Mouse (Mus musculus): ENCODE results near the gene Birc2. TPM values are rescaled to one million over a fixed set of nuclear protein-coding genes. Genes with fewer than 3 reads are reported as not detected.
"Not testable (repeated sequence)": the region's sequence is repeated elsewhere in the genome, so short reads cannot be mapped to it uniquely, and the experiment has no call there.

Gene Birc2
- polyA plus RNA-seq, 1 experiment: 51.9 TPM

- TF ChIP-seq EP300 (IDR thresholded peaks at IDR 0.05; ENCODE audit: insufficient read depth, low read depth, low read length): no peak
- no peak for TF ChIP-seq CTCF (IDR thresholded peaks at IDR 0.05; ENCODE audit: low read depth, low read length)
- no peak for TF ChIP-seq POLR2A (IDR thresholded peaks at IDR 0.05; ENCODE audit: insufficient read depth, low read length)
- Histone ChIP-seq H3K9ac (ENCODE audit: low read depth, poor library complexity, severe bottlenecking) (peak overlapping the region; percentile 60), H3K27me3 (ENCODE audit: control insufficient read depth, insufficient read depth, low read length, poor library complexity, severe bottlenecking) (no peaks in the 10 kb centered on the region)
Measured at GRCm38 (mm10) chr9:7872044-7872774, 35.3 kb upstream of the Birc2 start.

GRCm38 (mm10) chr9:7871316-7872043 is 34.6 kb upstream of the Birc2 start:
- Histone ChIP-seq H3K27ac (ENCODE audit: insufficient read depth, low read length) (0 out of 2 replicates have a peak overlapping the region, but pooled peaks have one; percentile 37), H3K4me3 (ENCODE audit: low read depth, low read length) (no peak overlapping the region), H3K27me3 (ENCODE audit: control insufficient read depth, insufficient read depth, low read length, poor library complexity, severe bottlenecking) (no peaks in the 10 kb centered on the region), H3K9me3 (replicated peaks; ENCODE audit: control insufficient read depth, insufficient read depth, low read length, poor library complexity, severe bottlenecking) (no peaks in the 10 kb centered on the region; the same call in 1 of the 2 replicates), H3K9ac (ENCODE audit: low read depth, poor library complexity, severe bottlenecking) (0 out of 2 replicates have a peak overlapping the region, but pooled peaks have one; percentile 60), H3K4me1 (ENCODE audit: control insufficient read depth, insufficient read depth, low read length) (no peaks in the 10 kb centered on the region), H3K36me3 (ENCODE audit: control insufficient read depth, insufficient read depth, low read length, poor library complexity, severe bottlenecking) (no peaks in the 10 kb centered on the region)
- TF ChIP-seq EP300 (IDR thresholded peaks at IDR 0.05; ENCODE audit: insufficient read depth, low read depth, low read length): no peak

More at GRCm38 (mm10) chr9:7872044-7872774, 35.3 kb upstream of the Birc2 start:
- Histone ChIP-seq H3K4me1 (ENCODE audit: control insufficient read depth, insufficient read depth, low read length) (no peaks in the 10 kb centered on the region), H3K9me3 (replicated peaks; ENCODE audit: control insufficient read depth, insufficient read depth, low read length, poor library complexity, severe bottlenecking) (no peaks in the 10 kb centered on the region), H3K36me3 (ENCODE audit: control insufficient read depth, insufficient read depth, low read length, poor library complexity, severe bottlenecking) (no peaks in the 10 kb centered on the region), H3K4me3 (ENCODE audit: low read depth, low read length) (peak overlapping the region; percentile 46), H3K27ac (ENCODE audit: insufficient read depth, low read length) (peak overlapping the region; percentile 62; the same call in 1 of the 2 replicates)

GRCm38 (mm10) chr9:7870556-7871315 is 33.9 kb upstream of the Birc2 start:
- Histone ChIP-seq H3K9ac (ENCODE audit: low read depth, poor library complexity, severe bottlenecking) (no peak overlapping the region), H3K27ac (ENCODE audit: insufficient read depth, low read length) (no peak overlapping the region)

GRCm38 (mm10) chr9:7868838-7869491 is 32.1 kb upstream of the Birc2 start:
- no peaks in the 10 kb centered on the region for H3K36me3 ChIP-seq (ENCODE audit: control insufficient read depth, insufficient read depth, low read length, poor library complexity, severe bottlenecking)
- no peaks in the 10 kb centered on the region for H3K4me1 ChIP-seq (ENCODE audit: control insufficient read depth, insufficient read depth, low read length)
- no peak overlapping the region for H3K9ac ChIP-seq (ENCODE audit: low read depth, poor library complexity, severe bottlenecking)
- H3K9me3 ChIP-seq (replicated peaks; ENCODE audit: control insufficient read depth, insufficient read depth, low read length, poor library complexity, severe bottlenecking): no peaks in the 10 kb centered on the region; the same call in 1 of the 2 replicates
- no peak overlapping the region for H3K27ac ChIP-seq (ENCODE audit: insufficient read depth, low read length)
- H3K27me3 ChIP-seq (ENCODE audit: control insufficient read depth, insufficient read depth, low read length, poor library complexity, severe bottlenecking): no peaks in the 10 kb centered on the region
- H3K4me3 ChIP-seq (ENCODE audit: low read depth, low read length): no peak overlapping the region
- TF ChIP-seq POLR2A (IDR thresholded peaks at IDR 0.05; ENCODE audit: insufficient read depth, low read length) (no peak), EP300 (IDR thresholded peaks at IDR 0.05; ENCODE audit: insufficient read depth, low read depth, low read length) (no peak), CTCF (IDR thresholded peaks at IDR 0.05; ENCODE audit: low read depth, low read length) (no peak)

More at GRCm38 (mm10) chr9:7870556-7871315, 33.9 kb upstream of the Birc2 start:
- no peak for TF ChIP-seq EP300 (IDR thresholded peaks at IDR 0.05; ENCODE audit: insufficient read depth, low read depth, low read length)
- TF ChIP-seq CTCF (IDR thresholded peaks at IDR 0.05; ENCODE audit: low read depth, low read length): no peak
- no peak for TF ChIP-seq POLR2A (IDR thresholded peaks at IDR 0.05; ENCODE audit: insufficient read depth, low read length)
- no peak overlapping the region for H3K4me3 ChIP-seq (ENCODE audit: low read depth, low read length)
- no peaks in the 10 kb centered on the region for H3K36me3 ChIP-seq (ENCODE audit: control insufficient read depth, insufficient read depth, low read length, poor library complexity, severe bottlenecking)
- H3K27me3 ChIP-seq (ENCODE audit: control insufficient read depth, insufficient read depth, low read length, poor library complexity, severe bottlenecking): no peaks in the 10 kb centered on the region
- H3K9me3 ChIP-seq (replicated peaks; ENCODE audit: control insufficient read depth, insufficient read depth, low read length, poor library complexity, severe bottlenecking): no peaks in the 10 kb centered on the region; the same call in 1 of the 2 replicates
- H3K4me1 ChIP-seq (ENCODE audit: control insufficient read depth, insufficient read depth, low read length): no peaks in the 10 kb centered on the region

GRCm38 (mm10) chr9:7867981-7868380 is 31.1 kb upstream of the Birc2 start:
- Histone ChIP-seq H3K27ac (ENCODE audit: insufficient read depth, low read length) (no peak overlapping the region), H3K9ac (ENCODE audit: low read depth, poor library complexity, severe bottlenecking) (no peak overlapping the region), H3K4me3 (ENCODE audit: low read depth, low read length) (no peak overlapping the region), H3K36me3 (ENCODE audit: control insufficient read depth, insufficient read depth, low read length, poor library complexity, severe bottlenecking) (no peaks in the 10 kb centered on the region), H3K9me3 (replicated peaks; ENCODE audit: control insufficient read depth, insufficient read depth, low read length, poor library complexity, severe bottlenecking) (no peaks in the 10 kb centered on the region; the same call in 1 of the 2 replicates), H3K4me1 (ENCODE audit: control insufficient read depth, insufficient read depth, low read length) (no peaks in the 10 kb centered on the region), H3K27me3 (ENCODE audit: control insufficient read depth, insufficient read depth, low read length, poor library complexity, severe bottlenecking) (no peaks in the 10 kb centered on the region)
- TF ChIP-seq POLR2A (IDR thresholded peaks at IDR 0.05; ENCODE audit: insufficient read depth, low read length) (no peak), EP300 (IDR thresholded peaks at IDR 0.05; ENCODE audit: insufficient read depth, low read depth, low read length) (no peak), CTCF (IDR thresholded peaks at IDR 0.05; ENCODE audit: low read depth, low read length) (no peak)

- not testable (repeated sequence) for H3K27ac ChIP-seq (ENCODE audit: insufficient read depth, low read length); H3K9me3 ChIP-seq (replicated peaks; ENCODE audit: control insufficient read depth, insufficient read depth, low read length, poor library complexity, severe bottlenecking); H3K4me1 ChIP-seq (ENCODE audit: control insufficient read depth, insufficient read depth, low read length); H3K36me3 ChIP-seq (ENCODE audit: control insufficient read depth, insufficient read depth, low read length, poor library complexity, severe bottlenecking); H3K9ac ChIP-seq (ENCODE audit: low read depth, poor library complexity, severe bottlenecking); H3K27me3 ChIP-seq (ENCODE audit: control insufficient read depth, insufficient read depth, low read length, poor library complexity, severe bottlenecking); H3K4me3 ChIP-seq (ENCODE audit: low read depth, low read length)
Measured at GRCm38 (mm10) chr9:7866981-7867380, 30.1 kb upstream of the Birc2 start.

Measured in ES-Bruce4 (cell line).